Mouse (Mus musculus) liver, adult 2 months (tissue): ENCODE results near the gene 0610040J01Rik.

Source experiments
- CTCF ChIP-seq: fragments of 200-500 bp; IDR thresholded peaks from 2 replicates; pipeline ENCODE4 v1.5.1; 2011; ENCODE audit warnings: low read depth, low read length, control low read depth
- POLR2A ChIP-seq: fragments of 200-500 bp; IDR thresholded peaks from 2 replicates; pipeline ENCODE4 v1.6.1; 2011; ENCODE audit warnings: low read length, control low read depth; ENCODE audit not compliant: insufficient read depth; ENCODE audit errors: extremely low read depth

- TF ChIP-seq CTCF (no peak), POLR2A (no peak)
These were observed 15.4 kb downstream of the 0610040J01Rik start for GRCm38 (mm10) chr5:63827415-63828053.
